Mouse (Mus musculus): ENCODE data around the gene 2300009A05Rik. TPM values are rescaled to one million over a fixed set of nuclear protein-coding genes. Genes with fewer than 3 reads are reported as not detected.

The 2300009A05Rik gene
- 6.1 and 7.1 TPM in 2 replicates for total RNA-seq (2015; ENCODE audit: low replicate concordance)
- 5.7 TPM in 1 of 2 replicates, not detected in the other for total RNA-seq (2017; ENCODE audit: low replicate concordance)

DNA sequence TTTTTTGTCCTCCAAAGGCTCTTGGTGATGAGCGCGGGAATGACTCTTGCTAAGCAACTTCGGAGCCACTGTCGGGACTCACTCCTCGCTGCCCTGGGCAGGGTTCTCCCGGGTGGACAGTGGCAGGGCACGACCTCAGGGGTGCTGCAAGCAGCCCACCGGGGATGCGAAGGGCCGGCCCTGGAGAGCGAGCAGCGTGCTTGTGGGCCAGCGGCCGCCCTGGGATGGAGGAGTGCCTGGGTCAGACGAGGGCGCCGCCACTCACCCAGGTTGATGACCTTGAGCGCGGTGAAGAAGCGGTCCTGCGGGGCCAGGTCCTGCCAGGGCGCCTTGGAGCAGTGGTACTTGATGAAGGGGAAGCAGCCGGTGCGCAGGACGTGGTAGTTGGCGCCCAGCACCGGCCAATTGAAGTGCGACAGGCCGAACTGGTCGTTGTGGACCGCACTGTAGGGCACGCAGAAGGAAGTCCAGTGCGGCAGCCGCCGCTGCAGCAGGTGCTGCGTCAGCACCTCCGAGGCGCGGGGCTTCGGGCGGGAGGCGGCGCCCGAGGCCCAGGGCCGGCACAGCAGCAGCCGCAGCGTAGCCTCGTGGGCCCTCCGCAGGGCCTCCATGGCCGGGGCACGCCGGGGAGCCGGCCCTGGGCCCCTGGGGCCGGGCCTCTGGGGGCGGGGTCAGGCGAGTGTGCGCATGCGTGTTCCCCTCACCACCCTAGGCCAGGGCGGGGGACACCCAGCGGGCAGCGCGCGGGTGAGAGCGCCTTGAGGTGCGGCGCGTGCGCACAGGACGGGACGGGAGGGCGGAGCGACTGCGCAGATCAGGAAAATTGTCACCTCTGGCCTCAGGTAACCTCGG is at the start of gene 2300009A05Rik:
Gene 2300009A05Rik, minus strand, starts transcription at position 636 of the 852 bp plus-strand sequence.
- ATAC-seq (replicated peaks; ENCODE audit: low FRiP score, poor library complexity, severe bottlenecking) = peak; percentile 96

DNA sequence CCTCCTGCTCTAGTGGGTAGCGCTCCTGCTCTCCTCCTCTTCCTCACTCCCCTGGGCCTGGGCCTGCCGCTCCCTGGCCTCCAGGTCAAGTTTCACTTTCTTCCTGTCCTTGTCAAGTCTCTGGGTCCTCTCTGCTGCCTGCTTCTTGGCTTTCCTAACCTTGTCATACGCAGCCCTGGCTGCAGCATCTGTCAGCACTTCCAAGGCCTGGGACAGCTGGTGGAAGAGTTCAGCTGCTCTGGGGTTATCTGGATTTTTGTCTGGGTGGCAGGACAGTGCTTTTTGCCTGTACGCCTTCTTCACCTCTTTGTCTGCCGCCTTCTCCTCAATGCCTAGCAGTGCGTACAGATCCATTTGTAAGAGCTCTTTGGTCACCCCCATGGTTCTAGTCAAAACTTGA is 44.6 kb upstream of the 2300009A05Rik start:
- no peak for ATAC-seq (replicated peaks; ENCODE audit: low FRiP score, poor library complexity, severe bottlenecking)

- ATAC-seq (replicated peaks; ENCODE audit: low FRiP score, poor library complexity, severe bottlenecking) = no peak
Observed at GRCm38 (mm10) chr9:63430652-63431051, 31.6 kb upstream of the 2300009A05Rik start.

GRCm38 (mm10) chr9:63421096-63421736 is 22.2 kb upstream of the 2300009A05Rik start:
- no peak for ATAC-seq (replicated peaks; ENCODE audit: low FRiP score, poor library complexity, severe bottlenecking)

GRCm38 (mm10) chr9:63420396-63420795 is 21.4 kb upstream of the 2300009A05Rik start:
- no peak for ATAC-seq (replicated peaks; ENCODE audit: low FRiP score, poor library complexity, severe bottlenecking)

DNA sequence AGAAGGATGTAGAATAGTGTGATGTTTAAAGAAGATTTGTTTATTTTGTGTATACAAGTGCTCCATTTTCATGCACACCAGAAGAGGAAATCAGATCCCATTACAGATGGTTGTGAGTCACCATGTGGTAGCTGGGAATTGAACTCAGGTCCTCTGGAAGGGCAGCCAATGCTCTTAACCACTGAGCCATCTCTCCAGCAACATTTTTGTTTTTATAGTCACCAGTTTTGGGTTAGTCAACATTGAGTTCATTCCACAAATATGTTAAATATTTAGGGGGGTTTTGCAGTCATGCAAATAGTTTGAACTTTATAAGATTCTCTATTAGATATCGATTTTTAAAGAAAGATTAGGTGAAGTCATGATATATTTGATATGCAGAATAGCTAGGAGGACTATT is 1.1 kb upstream of the 2300009A05Rik start:
- no peak for ATAC-seq (replicated peaks; ENCODE audit: low FRiP score, poor library complexity, severe bottlenecking)

DNA sequence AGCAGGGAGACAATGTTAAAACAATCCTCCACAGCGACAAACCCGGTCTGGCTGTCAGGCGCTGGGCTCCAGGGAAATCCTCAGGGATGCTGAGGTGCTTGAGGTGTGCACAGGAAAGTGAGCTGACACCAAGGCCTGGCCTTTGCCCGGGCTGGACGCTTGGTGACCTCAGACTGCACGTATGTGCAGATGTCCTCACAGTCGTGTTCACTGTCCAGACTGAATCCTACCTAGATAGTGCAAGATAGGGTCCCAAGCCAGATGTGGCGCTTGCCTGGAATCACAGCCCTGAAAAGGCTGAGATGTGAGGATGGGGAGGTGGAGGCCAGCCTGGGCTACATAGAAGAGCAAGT is 393 bp upstream of the 2300009A05Rik start:
- peak; percentile 48 for ATAC-seq (replicated peaks; ENCODE audit: low FRiP score, poor library complexity, severe bottlenecking)

DNA sequence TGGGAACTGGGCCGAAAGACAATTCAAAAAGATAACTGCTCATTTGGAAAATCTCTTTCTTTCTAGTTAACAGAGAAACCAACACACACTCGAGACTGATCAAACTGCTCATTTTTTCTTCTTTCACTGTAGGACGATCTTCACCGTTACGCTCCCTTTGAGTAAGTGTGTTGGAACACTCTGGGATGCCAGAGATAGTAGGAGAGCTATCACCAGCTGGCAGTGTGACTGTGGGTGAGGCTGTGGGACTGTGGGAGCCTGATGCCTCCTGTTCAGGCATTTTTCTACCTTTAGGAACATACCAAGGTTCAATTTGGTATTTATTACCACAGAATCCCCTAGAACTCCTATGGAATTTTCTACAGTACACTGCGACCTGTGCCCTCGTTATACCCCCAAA is 3.4 kb downstream of the 2300009A05Rik start:
- no peak for ATAC-seq (replicated peaks; ENCODE audit: low FRiP score, poor library complexity, severe bottlenecking)

GRCm38 (mm10) chr9:63391307-63391706 is 7.7 kb downstream of the 2300009A05Rik start:
- no peak for ATAC-seq (replicated peaks; ENCODE audit: low FRiP score, poor library complexity, severe bottlenecking)

DNA sequence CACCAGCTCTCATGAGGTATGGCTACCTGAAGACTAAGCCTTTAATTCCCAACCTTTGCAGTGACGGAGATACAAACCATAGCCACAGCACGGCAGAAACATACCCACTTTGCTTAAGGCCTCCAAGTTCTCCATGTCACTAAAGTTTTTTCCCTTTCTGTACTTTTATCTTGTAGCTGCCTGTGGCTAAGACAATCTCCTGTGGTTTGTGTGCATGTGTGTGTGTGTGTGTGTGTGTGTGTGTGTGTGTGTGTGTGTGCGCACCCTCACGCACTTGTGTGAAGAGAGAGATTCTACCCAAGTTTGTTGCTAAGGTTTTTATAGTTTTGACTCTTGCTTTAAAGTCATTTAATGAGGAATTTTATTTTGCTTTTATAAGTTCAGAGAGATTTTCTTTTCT is 16.3 kb downstream of the 2300009A05Rik start:
- no peak for ATAC-seq (replicated peaks; ENCODE audit: low FRiP score, poor library complexity, severe bottlenecking)

DNA sequence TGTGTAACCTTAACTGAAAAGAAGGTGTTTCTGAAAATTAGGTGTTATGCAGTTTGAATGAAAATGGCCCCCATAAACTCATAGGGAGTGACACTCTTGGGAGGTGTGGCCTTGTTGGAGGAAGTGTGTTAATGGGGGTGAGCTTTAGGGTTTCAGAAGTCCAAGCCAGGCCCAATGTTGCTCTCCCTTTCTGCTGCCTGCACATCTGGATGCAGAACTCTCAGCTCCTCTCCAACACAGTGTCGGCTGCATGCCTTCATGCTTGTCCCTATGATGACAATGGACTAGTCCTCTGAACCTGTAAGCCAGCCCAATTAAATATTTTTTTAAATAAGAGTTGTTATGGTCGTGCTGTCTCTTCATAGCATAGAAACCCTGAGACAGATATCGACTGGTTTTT is 18.7 kb downstream of the 2300009A05Rik start:
- ATAC-seq (replicated peaks; ENCODE audit: low FRiP score, poor library complexity, severe bottlenecking) = no peak

- ATAC-seq (replicated peaks; ENCODE audit: low FRiP score, poor library complexity, severe bottlenecking) = no peak
Observed at GRCm38 (mm10) chr9:63378174-63378573, 20.9 kb downstream of the 2300009A05Rik start.

GRCm38 (mm10) chr9:63377270-63378142 is 21.5 kb downstream of the 2300009A05Rik start, which contains the start of gene Map2k5:
Gene Map2k5, minus strand, starts transcription at chr9:63377902.
- ATAC-seq (replicated peaks; ENCODE audit: low FRiP score, poor library complexity, severe bottlenecking) = peak; percentile 98

DNA sequence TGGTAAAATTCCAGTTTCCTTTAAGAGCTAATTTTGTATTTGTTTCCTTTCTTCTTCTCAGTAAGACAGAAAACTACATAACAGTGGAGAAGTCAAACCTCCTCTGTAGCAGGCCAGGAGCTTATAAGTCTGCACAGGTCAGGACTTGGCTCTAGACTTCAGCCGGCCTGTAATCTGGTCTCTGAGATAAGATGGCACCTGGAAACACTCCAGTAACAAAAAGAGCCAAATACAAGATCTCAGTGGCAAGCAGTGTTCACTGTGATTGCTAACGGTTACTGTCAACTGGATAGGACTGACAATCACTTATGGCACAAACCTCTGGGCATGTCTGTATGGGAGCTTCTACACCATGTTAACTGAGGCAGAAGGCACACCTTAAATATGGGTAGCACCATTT is 25.7 kb downstream of the 2300009A05Rik start:
- no peak for ATAC-seq (replicated peaks; ENCODE audit: low FRiP score, poor library complexity, severe bottlenecking)

GRCm38 (mm10) chr9:63372541-63372940 is 26.5 kb downstream of the 2300009A05Rik start:
- ATAC-seq (replicated peaks; ENCODE audit: low FRiP score, poor library complexity, severe bottlenecking) = no peak

- no peak for ATAC-seq (replicated peaks; ENCODE audit: low FRiP score, poor library complexity, severe bottlenecking)
Observed at GRCm38 (mm10) chr9:63360410-63360809, 38.6 kb downstream of the 2300009A05Rik start.

- no peak for ATAC-seq (replicated peaks; ENCODE audit: low FRiP score, poor library complexity, severe bottlenecking)
Observed at GRCm38 (mm10) chr9:63359016-63359415, 40.0 kb downstream of the 2300009A05Rik start.

DNA sequence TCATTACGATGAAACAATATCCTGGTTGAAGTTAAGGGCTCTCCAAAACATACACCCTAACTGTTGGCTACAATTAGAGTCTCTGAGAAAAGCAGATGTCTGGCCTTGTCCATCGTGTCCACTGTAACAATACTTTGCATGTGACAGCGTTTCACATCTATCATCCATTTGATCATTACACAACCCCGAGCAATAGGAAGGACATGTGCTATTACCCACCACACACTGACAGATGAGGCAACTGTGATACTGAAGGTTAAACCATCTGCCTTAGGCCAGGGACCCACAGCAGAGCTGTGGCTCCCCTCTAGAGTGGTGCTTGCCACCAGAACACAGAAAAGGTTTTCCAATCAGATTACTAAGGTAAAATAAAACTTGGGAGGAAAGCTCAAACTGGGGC is 42.3 kb downstream of the 2300009A05Rik start:
- no peak for ATAC-seq (replicated peaks; ENCODE audit: low FRiP score, poor library complexity, severe bottlenecking)

DNA sequence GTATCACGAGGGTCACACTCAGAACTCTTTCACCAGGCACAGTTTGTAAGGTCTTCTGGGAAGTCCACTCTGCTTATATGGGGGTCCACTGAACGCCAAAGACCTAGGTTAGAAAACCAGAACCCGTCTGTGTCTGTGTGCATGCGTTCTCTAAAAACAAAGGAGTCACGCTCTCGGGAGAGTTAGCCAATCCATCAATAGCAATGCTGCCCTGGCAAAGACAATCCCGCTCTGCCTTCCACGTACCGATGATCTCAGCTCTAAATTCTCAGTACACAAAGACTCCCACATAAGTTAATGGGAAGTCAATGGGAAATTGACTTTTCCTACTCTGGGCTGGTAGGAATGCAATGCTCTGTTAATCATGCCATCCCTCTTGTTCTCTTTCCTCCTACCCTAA is 42.8 kb downstream of the 2300009A05Rik start:
- ATAC-seq (replicated peaks; ENCODE audit: low FRiP score, poor library complexity, severe bottlenecking) = no peak

GRCm38 (mm10) chr9:63354168-63354567 is 44.9 kb downstream of the 2300009A05Rik start:
- no peak for ATAC-seq (replicated peaks; ENCODE audit: low FRiP score, poor library complexity, severe bottlenecking)

Data from erythroid progenitor cell, adult 5-6 weeks (primary cell).